Mouse (Mus musculus) right cerebral cortex, adult 18-20 months (tissue): ENCODE results near the gene Ppp2r5d.

Experiments used
- DNase-seq: peaks from one replicate; pipeline ENCODE4 v3.0.0; 2022; ENCODE audit warnings: mixed read lengths

The Ppp2r5d gene

DNA sequence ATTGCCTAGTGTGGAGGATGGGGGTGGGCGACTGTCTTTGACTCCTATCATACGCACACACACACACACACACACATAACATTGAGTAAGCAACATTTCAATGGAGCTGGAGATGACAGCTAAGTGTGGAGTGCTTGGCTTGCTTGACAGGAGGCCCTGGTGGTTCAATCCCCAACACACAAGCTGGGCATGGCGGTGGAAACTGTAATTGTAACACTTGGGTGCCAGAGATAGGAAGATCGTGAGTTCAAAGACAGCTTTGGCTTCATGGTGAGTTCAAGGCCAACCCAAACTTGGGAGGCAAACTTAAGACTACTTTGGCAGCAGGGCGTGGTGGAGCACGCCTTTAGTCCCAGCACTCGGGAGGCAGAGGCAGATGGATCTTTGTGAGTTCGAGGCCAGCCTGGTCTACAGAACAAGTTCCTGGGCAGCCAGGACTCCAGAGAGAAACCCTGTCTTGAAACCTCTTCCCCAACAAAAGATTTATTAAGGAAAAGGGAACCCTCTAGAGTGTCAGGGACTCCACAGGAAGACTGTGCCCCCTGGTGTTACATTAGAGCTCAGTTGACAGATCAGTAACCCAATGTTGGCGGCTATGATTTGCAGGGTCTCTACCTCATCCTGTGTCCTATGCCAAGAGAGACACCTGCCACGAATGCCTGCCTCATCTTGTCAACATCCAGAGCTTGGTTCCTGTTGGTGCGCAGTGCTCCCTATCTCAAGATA lies 10.0 kb upstream of the Ppp2r5d start:
- no peak for DNase-seq

DNA sequence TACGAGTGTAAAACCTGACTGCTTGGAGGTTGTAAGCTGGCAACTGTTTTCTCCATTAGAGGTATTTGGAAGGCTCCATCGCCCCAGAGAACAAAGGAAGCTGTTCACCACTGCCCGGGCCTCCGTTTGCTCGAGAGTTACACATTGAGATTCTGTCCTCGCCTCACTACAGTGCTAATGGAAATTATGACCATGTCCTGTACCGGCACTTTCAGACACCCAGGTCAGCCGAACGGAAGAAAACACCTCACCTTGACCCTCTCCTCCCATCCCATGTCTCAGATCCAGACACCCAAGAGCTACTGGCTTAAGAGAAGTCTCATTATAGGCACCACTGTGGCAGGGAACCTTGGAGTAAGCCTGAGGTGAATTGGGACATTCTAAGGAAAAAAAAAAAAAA lies 8.9 kb upstream of the Ppp2r5d start:
- DNase-seq = no peak

DNA sequence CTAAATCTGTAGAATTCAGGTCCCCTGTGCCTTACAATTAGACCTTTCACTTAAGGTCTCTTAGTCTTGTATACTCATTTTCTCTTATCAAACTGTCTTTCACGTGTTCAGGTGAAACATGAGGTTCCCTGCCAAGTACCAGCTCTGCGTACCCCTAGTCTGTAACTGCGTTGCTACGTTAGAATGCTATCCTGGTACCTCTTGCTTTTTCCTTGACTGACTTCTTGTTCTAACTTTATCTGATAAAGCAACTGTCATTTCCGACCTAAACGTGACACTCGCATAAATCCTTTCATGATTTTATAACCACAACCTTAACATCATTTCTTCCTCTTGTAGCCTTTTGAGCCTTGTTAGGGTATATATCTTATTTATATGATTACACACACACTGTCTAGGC lies 7.5 kb upstream of the Ppp2r5d start:
- no peak for DNase-seq

DNA sequence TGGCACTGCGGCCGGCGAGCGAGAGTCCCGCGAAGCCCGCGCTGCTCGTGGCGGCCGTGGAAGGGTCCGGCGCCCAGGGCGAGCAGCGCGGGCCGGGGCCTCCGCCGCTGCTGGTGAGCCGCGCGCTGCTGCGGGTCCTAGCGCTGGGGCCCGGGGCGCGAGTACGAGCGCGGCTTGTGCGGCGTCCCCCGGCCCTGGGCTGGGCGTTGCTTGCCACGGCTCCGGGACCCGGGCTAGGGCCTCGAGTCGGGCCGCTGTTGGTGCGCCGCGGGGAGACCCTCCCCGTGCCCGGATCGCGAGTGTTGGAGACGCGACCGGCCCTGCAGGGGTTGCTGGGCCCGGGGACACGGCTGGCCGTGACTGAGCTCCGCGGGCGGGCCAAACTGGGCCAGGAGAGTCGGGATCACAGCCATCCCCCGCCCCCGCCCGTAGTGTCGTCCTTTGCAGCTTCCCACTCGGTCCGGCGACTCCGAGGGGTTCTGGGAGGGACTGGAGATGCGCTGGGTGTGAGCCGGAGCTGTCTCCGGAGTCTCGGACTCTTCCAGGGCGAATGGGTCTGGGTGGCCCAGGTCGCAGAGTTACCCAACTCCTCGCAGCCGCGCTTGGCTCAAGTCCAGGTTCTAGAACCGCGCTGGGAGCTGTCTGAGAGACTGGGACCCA lies 6.8 kb upstream of the Ppp2r5d start:
- DNase-seq = peak; percentile 23

DNA sequence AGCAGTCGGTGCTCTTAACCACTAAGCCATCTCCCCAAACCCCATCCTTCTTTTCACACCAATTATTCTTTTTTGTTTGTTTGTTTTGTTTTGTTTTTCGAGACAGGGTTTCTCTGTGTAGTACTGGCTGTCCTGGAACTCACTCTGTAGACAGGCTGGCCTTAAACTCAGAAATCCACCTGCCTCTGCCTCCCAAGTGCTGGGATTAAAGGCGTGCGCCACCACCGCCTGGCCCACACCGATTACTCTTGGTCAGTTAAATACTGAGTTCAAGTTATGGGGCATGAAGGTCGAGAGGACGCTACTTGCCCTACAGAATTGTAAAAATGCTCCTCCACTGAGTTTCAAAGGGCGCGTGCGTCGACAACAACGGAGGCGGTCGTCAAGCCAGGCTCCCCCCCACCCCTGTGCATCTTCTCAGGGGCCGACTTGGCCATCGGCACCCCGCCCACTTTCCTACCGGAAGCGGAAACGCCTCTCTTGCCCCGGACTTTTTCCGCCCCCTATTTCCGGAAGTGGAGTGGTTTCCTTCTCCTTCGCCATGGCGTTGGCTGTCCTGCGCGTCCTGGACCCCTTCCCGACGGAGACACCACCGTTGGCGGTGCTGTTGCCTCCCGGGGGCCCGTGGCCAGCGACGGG lies 6.2 kb upstream of the Ppp2r5d start, which contains the start of gene Pex6:
Gene Pex6 (plus strand): TSS at position 505 of the 639 bp plus-strand sequence.
- peak; percentile 95 for DNase-seq

DNA sequence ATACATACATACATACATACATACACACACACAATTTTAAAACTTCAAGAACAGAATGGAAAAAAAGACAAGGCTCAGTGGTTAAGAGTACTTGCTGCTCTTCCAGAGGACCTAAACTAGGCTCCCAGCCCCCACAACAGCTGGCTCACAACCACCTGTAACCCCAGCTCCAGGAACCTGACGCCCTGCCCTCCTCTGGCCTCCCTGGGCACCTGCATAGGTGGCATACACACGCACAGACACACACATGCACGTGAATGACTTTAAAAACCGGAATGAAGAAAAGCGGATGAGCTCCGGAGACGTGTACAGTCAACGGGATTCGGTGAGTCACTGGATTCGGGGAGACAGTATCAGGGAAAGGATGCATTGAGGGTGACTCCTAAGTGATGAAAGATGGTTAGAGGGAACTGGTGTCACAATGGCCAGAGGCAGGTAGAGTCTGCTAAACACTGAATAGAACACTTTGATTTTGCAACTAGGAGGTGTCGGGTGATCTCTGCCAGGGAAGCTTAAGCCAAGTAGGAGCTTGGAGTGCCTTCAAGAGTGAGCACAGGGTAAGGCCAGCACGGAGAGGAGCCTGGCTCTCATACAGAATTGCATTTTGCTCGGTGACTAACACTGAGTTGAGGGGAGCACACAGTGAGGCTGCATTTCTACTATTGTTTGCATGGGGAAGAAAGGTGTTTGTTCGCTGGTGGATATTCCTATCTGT lies 1.6 kb upstream of the Ppp2r5d start:
- no peak for DNase-seq

DNA sequence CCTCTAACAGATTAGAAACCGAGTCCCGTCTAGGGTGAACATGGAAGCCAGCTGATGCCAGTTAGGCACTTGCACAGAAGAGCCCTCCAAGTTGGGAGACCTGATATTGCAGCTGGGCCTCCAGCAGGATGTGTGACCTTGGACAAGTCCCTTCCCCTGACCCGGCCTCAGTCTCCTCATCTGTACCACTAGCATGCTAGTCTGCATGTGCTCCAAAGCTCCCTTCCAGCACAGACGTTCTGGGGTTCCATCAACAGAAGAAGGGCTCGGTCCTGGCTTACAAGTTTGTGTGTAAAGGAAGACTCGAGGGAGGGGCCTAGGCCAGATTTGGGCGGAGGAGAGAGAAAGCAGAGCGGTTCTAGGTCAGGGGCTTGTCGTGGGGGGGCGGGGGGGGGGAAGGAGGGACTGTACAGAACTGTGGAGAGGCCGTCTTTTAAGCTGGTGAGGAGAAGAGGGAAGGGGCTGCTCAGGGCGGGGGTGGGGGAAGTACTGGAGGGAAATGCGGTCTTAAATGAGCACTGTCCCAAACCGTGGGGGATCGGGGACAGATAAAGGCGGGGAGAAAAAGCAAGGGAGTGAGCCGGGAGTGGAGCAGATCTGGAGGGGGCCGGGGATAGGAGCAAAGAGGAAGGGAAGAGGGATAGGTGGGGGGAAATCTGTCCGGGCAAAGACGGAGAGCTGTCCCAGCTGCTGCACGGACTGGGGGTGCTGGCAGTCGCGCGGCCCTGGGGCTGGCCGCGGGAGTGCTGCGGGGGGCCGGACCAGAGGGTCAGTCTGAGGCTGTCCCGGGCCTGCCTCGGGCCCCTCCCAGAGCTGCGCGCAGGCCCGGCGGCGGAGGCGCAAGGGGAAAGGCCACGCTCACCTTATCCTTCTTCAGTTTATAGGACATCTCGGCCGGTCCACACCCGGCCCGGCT lies 682 bp downstream of the Ppp2r5d start:
- no peak for DNase-seq

DNA sequence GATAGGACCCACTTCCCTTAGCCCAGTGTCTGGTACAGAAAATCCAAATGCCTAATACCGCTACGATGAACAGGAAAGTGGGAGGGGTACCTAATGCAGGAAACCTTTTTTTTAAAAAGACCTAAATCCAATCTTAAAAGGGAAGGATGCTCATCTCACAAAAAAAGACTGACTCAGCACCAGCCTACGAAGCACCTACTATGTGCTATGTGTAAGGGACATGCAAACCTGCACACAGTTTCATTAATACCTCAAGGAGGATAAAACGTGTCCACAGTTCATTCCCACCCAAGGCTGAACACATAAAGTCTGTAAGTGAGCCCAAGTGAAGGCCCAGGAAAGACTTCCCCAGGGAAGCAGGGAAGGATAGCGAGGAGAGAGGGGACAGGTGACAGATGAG lies 2.4 kb downstream of the Ppp2r5d start:
- no peak for DNase-seq

DNA sequence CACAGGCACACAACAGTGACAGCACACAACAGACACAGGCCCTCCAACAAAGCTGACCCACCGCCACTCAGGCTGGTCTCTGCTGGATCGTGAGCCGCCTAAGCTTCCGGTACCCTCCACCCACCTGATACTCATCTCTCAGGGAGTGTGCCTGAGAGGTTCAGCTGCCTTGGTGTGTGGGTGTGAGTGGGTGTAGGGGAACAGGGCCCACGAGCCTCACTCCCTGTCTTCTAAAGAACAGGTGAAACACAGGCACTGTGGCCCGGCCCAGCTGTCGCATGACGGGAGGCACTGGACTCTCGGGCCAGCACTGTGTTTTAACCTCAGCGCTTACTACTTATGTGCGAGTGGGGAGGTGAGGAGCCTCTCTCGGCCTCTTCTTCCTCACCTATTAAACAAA lies 2.8 kb downstream of the Ppp2r5d start:
- no peak for DNase-seq

DNA sequence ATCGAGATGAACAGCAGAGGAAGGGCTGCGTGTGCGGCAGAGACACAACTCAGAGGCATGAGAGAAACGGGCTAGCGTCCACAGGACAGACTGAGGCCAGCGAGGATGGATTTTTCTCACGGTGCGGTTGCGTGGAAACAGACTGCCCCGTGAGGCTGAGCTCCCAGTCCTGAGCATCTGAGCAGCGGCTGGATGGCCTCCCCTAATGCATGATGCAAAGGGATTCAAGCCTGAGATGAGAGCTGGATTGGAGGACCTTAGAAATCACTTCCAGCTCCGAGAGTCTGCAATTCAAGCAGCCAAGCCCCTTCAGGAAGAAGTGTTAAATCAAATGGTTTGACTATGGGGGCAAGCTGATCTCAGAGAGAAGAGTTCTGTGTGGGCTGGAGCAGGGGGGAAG lies 3.4 kb downstream of the Ppp2r5d start:
- no peak for DNase-seq

DNA sequence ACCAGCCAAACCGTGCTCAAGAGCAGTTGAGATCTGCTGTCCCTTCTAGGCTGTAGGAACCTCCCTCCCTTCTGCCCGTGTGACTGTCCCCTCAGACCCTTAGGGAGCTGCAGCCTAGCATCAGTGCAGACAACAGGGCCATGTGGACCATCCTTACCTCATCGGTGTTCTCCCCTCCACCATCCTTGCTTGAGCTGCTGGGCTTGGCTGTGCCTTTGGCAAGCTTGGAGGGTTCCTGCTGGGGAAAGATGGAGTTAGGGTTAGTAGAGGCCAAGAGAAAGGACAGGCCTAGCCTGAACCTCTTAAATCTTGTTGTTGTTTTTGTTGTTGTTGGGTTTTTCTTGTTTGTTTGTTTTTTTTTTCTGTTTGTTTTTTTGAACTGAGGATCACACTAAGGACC lies 5.0 kb downstream of the Ppp2r5d start:
- no peak for DNase-seq

DNA sequence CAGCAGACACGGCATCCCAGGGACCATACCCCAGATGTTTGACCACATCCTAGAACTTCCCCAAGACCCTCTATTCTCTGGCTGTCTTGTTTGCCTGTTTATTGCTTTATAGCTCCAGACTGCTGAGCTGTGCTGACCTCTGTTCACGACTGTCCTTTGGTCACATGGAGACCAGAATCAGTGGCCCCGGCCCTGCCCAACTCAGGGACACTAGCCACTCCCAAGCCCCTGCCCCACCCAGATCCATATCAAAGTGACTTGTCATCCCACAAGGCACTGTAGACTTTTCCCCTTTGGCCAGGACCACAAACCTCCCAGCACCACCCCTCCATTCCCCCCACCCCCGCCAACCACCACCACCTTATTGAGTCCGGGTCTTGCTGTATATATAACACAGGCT lies 5.7 kb downstream of the Ppp2r5d start:
- no peak for DNase-seq

DNA sequence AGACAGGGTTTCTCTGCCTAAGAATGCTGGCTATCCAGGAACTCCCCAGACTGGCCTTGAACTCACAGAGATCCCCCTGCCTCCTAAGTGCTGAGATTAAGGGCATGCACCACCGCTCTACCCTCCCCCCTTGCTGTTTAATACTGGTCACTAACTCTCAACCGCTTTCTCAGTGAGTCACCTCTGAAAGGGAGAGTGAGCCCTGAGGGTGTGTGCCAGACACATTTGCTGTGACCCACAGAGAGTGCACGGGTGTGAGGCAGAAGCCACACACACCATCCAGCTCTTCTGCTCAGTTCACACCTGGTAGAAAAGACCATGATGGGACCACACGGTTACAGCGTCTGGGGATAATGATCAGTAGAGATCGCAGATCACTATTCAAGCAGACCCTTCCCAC lies 6.4 kb downstream of the Ppp2r5d start:
- no peak for DNase-seq

DNA sequence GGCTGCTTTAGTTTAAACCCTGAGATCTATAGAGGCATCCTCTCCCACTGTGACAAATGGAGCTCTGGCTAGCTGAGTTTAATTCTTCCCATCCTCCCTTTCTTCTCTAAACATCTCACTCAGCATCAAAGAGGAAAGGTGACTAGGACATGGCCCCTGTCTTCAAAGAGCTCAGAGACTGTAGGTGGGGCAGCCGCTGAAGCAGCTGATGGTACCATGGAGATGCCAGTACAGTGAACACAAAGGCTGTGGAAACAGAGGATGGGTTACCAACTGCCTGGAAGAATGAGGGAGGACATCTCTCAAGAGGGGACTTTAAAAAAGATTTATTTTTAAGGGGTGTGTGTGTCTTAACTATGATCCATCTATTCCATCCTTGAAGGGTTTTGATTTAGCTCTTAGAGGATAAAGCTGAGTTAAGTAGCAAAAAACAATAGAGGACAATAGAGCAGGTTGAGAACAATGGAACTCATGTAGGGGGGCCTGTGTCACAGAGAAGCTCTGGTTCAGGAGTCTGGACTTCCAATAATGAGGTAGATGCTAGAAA lies 10.3 kb downstream of the Ppp2r5d start:
- no peak for DNase-seq

DNA sequence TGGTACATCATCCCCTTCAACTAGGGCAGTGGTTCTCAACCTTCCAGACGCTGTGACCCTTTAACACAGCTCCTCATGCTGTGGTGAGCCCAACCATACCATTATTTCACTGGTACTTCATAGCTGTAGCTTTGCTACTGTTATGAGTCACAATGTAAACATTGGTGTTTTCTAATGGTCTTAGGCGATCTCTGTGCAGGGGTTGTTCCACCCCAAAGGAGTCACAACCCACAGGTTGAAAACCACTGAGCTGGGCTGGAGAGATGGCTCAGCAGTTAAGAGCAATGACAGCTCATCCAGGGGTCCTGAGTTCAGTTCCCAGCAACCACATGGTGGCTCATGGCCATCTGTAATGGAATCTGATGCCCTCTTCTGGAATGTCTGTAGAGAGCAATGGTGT lies 13.5 kb downstream of the Ppp2r5d start:
- DNase-seq = no peak

DNA sequence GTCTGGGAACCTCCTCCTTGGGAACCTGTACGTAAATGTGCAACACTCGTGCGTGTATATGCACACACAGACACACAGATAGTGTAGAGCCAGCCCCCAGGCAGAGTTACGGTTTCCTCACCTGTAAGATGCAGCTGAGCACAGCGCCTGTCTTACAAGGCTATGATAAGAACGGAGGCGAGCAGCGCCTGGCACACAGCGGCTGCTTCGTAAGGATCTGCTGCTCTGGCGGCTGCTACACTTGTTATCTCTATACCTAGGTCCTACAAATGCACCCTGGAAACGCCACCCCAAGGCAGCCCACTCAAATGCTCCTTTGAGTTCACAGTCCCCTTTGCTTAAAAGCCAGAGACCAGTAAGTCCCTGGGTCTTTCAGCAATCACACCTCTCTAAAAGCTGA lies 14.2 kb downstream of the Ppp2r5d start:
- no peak for DNase-seq

DNA sequence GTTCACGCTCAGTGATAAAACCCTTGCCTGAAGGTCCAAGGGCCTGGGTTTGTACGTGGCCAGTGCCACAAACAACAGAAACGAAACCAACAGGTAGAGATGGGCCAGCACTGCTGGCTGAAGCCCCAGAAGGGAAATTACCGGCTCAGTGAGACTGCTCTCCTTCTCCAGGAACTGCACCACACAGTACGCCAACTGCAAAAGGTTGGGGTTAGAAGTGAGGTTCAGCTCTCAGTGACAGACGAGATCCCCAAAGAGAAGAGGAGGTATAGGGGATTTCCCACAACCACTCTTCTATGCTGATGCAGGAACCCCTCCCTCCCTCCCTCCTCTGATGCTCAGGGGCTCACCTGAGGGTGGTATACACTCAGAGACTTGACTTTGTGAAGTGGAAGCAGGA lies 19.0 kb downstream of the Ppp2r5d start:
- no peak for DNase-seq

DNA sequence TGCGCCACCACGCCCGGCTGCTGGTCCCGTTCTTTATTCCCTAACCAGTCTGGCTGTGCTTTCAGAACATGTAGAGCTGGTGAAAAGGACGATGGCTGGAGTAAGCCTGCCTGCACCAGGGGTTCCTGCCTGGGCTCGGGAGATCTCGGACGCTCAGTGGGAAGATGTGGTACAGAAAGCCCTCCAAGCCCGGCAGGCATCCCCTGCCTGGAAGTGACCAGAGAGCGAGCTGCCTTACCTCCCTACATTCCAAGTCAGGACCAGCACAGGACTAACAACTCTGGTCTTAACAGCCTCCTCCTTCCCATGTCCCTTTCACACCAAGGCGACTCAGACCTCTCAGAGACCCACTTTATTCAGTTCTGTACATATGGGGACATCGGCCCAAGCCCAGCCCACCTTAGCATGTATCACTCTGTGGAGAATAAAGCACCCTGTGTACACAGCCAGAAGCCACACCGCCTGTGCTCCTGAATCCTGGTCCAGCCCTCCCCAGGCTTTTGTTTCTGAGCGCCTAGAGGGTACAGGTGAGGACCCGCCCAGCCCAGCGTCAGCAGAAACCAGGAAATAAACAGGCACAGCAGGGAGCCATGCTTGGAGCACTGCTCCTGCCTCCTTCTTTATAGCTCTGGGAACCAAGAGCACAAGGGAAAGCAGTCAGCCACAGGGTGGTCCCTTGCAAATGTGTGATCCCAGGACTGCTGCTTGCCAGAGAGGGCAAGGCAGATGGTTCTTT lies 22.1 kb downstream of the Ppp2r5d start:
- no peak for DNase-seq

DNA sequence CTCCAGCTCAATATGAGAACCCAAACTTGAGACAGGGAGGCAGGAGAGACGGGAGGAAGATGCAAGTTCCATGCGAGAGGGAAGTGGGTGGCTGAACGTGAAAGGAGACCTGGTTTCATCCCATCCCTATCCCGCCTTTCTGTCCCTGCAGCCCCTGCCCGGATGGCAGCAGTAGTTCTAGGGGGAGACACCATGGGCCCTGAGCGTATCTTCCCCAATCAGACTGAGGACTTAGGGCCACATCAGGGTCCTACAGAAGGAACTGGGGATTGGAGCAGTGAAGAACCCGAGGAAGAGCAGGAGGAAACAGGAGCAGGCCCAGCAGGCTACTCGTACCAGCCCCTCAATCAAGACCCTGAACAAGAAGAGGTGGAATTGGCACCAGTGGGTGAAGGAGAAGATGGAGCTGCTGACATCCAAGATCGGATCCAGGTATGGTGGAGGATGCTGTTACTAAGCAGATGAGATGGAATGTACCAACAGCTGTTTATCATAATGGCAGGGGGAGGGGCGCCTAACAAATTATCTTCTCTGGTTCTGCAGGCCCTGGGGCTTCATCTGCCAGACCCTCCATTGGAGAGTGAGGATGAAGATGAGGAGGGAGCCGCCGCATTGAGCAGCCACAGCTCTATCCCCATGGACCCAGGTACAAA lies 23.3 kb downstream of the Ppp2r5d start:
- DNase-seq = no peak

DNA sequence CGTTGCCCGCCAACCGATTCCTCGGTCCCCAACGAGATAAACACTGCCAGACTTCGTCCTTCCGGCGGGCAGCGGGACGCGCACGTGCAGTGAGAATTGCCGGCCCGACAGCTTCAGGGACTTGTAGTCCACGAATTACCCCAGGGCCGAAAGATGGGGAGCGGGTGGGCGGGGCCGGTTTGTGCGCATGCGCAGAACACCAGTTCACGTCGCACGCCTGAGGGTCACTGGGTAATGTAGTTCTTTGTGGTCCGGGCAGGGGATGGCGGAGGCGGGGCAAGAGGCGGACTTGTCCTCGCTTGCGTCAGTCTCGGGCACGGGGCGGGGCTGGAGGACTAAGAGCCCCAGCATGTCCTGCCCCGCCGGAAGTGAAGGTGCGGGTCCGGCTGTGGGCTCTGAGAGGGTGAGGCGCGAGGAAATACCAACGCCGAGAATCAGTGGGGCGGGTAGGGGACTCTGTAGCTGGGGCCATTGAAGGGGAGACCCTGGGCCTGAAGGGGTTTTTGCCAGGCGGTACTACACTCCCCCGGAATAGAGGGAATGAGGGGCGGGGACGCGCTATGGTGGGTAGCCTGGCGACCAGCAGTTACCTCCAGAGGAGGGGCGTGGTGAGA lies 24.0 kb downstream of the Ppp2r5d start, which contains the start of gene Klhdc3:
Gene Klhdc3 (minus strand): TSS at position 155 of the 614 bp plus-strand sequence.
- DNase-seq = peak; percentile 98
